Mouse (Mus musculus) heart, adult 2 months (tissue): ENCODE data around the gene Itsn1. TPM values are rescaled to one million over a fixed set of nuclear protein-coding genes. Genes with fewer than 3 reads are reported as not detected.
A peak's percentile ranks its signal among the peaks of the same experiment; 100 is the strongest.

Source experiments
- DNase-seq, 2 experiments: peaks; one replicate each; pipeline ENCODE4 v3.0.0; 2021
- H3K27ac ChIP-seq: fragments of 200-600 bp; 2 replicates; pipeline ENCODE4 v1.8.1; 2022
- H3K27me3 ChIP-seq: fragments of 200-500 bp; 2 replicates; pipeline ENCODE4 v1.6.1; 2012; ENCODE audit warnings: mild to moderate bottlenecking, low read length, inconsistent platforms, mixed read lengths; ENCODE audit not compliant: control insufficient read depth, insufficient read depth
- H3K36me3 ChIP-seq: fragments of 200-500 bp; 2 replicates; pipeline ENCODE4 v1.6.1; 2012; ENCODE audit warnings: low read length, inconsistent platforms; ENCODE audit not compliant: control insufficient read depth, insufficient read depth
- H3K4me1 ChIP-seq: fragments of 200-500 bp; 2 replicates; pipeline ENCODE4 v1.6.1; 2011; ENCODE audit warnings: low read length; ENCODE audit not compliant: control insufficient read depth, insufficient read depth
- H3K4me3 ChIP-seq: fragments of 200-600 bp; 2 replicates; pipeline ENCODE4 v1.8.1; 2022
- H3K79me2 ChIP-seq: fragments of 200-500 bp; replicated peaks from 2 replicates; pipeline ENCODE4 v1.6.1; 2012; ENCODE audit warnings: mild to moderate bottlenecking, inconsistent platforms, low read length, moderate library complexity, mixed read lengths; ENCODE audit not compliant: control insufficient read depth, insufficient read depth
- H3K9ac ChIP-seq: fragments of 200-500 bp; 2 replicates; pipeline ENCODE4 v1.6.1; 2012; ENCODE audit warnings: low read depth, mild to moderate bottlenecking, control low read depth, inconsistent platforms, low read length, mixed read lengths
- CTCF ChIP-seq: fragments of 200-600 bp; IDR thresholded peaks from 2 replicates; pipeline ENCODE4 v1.8.1; 2022; ENCODE audit warnings: antibody characterized with exemption, mild to moderate bottlenecking, moderate library complexity
- EP300 ChIP-seq: fragments of 200-500 bp; IDR thresholded peaks from 2 replicates; pipeline ENCODE4 v1.6.1; 2011; ENCODE audit warnings: low read depth, low read length, control low read depth; ENCODE audit not compliant: insufficient read depth
- POLR2A ChIP-seq: fragments of 200-500 bp; IDR thresholded peaks from 2 replicates; pipeline ENCODE4 v1.6.1; 2011; ENCODE audit warnings: mild to moderate bottlenecking, low read depth, low read length, control low read depth; ENCODE audit not compliant: insufficient read depth
- WGBS: fragments of 180-500 bp; shearing (Covaris S2); methylation state at CpG from one replicate; pipeline ENCODE4 v1.1.7; 2018; 5-methylcytosine and 5-hydroxymethylcytosine counted together
- intact Hi-C: fragments of 180-260 bp; cut with DNase I; formaldehyde crosslinking; loops from one replicate; pipeline ENCODE4 v1.15.1; 2025
- polyA plus RNA-seq: library from polyadenylated mRNA; depleted of rRNA; stranded (reverse); fragments of >200 nt; gene quantifications from 2 replicates; pipeline ENCODE4 v1.2.3, GENCODE M21; 2012
- total RNA-seq, 2 experiments: library from RNA; stranded (reverse); gene quantifications; 2 replicates each; pipeline ENCODE4 v1.2.3; 2021

Itsn1 gene
- total and polyA plus RNA-seq, 3 experiments: 35.8 to 46.7 (median 45.1) TPM

- intact Hi-C loops: no loop called here
- H3K9ac ChIP-seq: no peak overlapping the region
Observed at GRCm38 (mm10) chr16:91847525-91848225, 118.6 kb downstream of the Itsn1 start.

GRCm38 (mm10) chr16:91848505-91848904, 119.4 kb downstream of the Itsn1 start:
- Histone ChIP-seq H3K9ac (no peak overlapping the region), H3K27ac (peak overlapping the region; percentile 76), H3K4me1 (peaks cover 16% of the 10 kb centered on the region), H3K27me3 (no peaks in the 10 kb centered on the region), H3K4me3 (no peak overlapping the region), H3K79me2 (no peaks in the 10 kb centered on the region), H3K36me3 (0 out of 2 replicates have a peak, but pooled peaks cover 2% of the 10 kb centered on the region)
- intact Hi-C loops: no loop called here
- WGBS: 73% methylated on average over 9 of the region's 9 CpGs
- TF ChIP-seq EP300 (no peak), POLR2A (no peak), CTCF (no peak)
- peak in 1 of 2 experiments; percentile 47 for DNase-seq

More at GRCm38 (mm10) chr16:91847525-91848225, 118.6 kb downstream of the Itsn1 start:
- DNase-seq: peak; percentile 46 to 65
- TF ChIP-seq EP300: peak; percentile 74
- no peak for TF ChIP-seq CTCF
- Histone ChIP-seq H3K79me2 (no peaks in the 10 kb centered on the region), H3K27me3 (no peaks in the 10 kb centered on the region), H3K4me1 (peaks cover 16% of the 10 kb centered on the region), H3K4me3 (no peak overlapping the region), H3K27ac (peak overlapping the region; percentile 76), H3K36me3 (0 out of 2 replicates have a peak, but pooled peaks cover 2% of the 10 kb centered on the region)
- 52% methylated on average over 13 of the region's 13 CpGs for WGBS

GRCm38 (mm10) chr16:91848906-91849603, 120.0 kb downstream of the Itsn1 start:
- Histone ChIP-seq H3K79me2 (no peaks in the 10 kb centered on the region), H3K4me3 (no peak overlapping the region), H3K36me3 (0 out of 2 replicates have a peak, but pooled peaks cover 2% of the 10 kb centered on the region), H3K9ac (no peak overlapping the region), H3K4me1 (peaks cover 16% of the 10 kb centered on the region), H3K27me3 (no peaks in the 10 kb centered on the region), H3K27ac (peak overlapping the region; percentile 76)
- 59% methylated on average over 7 of the region's 7 CpGs for WGBS
- peak in 1 of 2 experiments; percentile 44 for DNase-seq
- no peak for TF ChIP-seq CTCF
- TF ChIP-seq EP300: no peak
- TF ChIP-seq POLR2A: no peak
- intact Hi-C loops: no loop called here

- H3K9ac ChIP-seq: no peak overlapping the region
- H3K79me2 ChIP-seq: no peaks in the 10 kb centered on the region
- no peak overlapping the region for H3K4me3 ChIP-seq
- intact Hi-C loops: no loop called here
- DNase-seq: no peak
- H3K27me3 ChIP-seq: no peaks in the 10 kb centered on the region
- no peak overlapping the region for H3K27ac ChIP-seq
- 0 out of 2 replicates have a peak, but pooled peaks cover 2% of the 10 kb centered on the region for H3K36me3 ChIP-seq
- 96% methylated on average over 3 of the region's 3 CpGs for WGBS
- peaks cover 16% of the 10 kb centered on the region for H3K4me1 ChIP-seq
- TF ChIP-seq EP300 (no peak), CTCF (no peak), POLR2A (no peak)
Observed at GRCm38 (mm10) chr16:91850175-91850574, 121.1 kb downstream of the Itsn1 start.

- intact Hi-C loops: no loop called here
- no peaks in the 10 kb centered on the region for H3K27me3 ChIP-seq
- no peak for DNase-seq
- WGBS: 66% methylated on average over 19 of the region's 19 CpGs
- TF ChIP-seq POLR2A (no peak), CTCF (no peak), EP300 (no peak)
- no peak overlapping the region for H3K27ac ChIP-seq
- no peaks in the 10 kb centered on the region for H3K79me2 ChIP-seq
- H3K4me1 ChIP-seq: peaks cover 12% of the 10 kb centered on the region
- no peak overlapping the region for H3K9ac ChIP-seq
- no peak overlapping the region for H3K4me3 ChIP-seq
- 0 out of 2 replicates have a peak, but pooled peaks cover 2% of the 10 kb centered on the region for H3K36me3 ChIP-seq
Observed at GRCm38 (mm10) chr16:91851456-91852231, 122.6 kb downstream of the Itsn1 start.
